In genomic region chr1:178661556-178661955, GRCm38 (mm10) we compare ENCODE assay signal across 20 mouse cellular contexts.
A peak's percentile ranks its signal among the peaks of the same experiment; 100 is the strongest.
DNase-seq lines count a peak whose midpoint lies in the region; ATAC-seq and TF ChIP-seq lines count a peak whose summit lies in the region.
"Had no signal": no experiment of that assay in that cellular context is flagged by ENCODE, and none has a peak within 500 bp of the region (broad histone marks: within the 10 kb centered on the region; RNA-seq: fewer than 3 reads in every experiment).

No protein-coding gene starts in this region.

- peak; percentile 88 for ATAC-seq in heart, embryonic 12.5 days (ENCODE audit: insufficient number of reproducible peaks, low FRiP score)
- peak; percentile 73; the same call in 1 of the 2 replicates for ATAC-seq in intestine, embryonic 14.5 days (replicated peaks; ENCODE audit: low FRiP score, low TSS enrichment, low read depth)
- ATAC-seq in intestine, postnatal 0 days = no peak
- ATAC-seq in neural tube, embryonic 15.5 days (ENCODE audit: low FRiP score) = no peak
- ATAC-seq: activated CD4-positive, CD25-positive, alpha-beta regulatory T cell, adult 4 months; forebrain, embryonic 13.5 days had no signal

- no peak for DNase-seq in heart, adult 9 months (ENCODE audit: low spot score in 2 of 2)
- no peak for DNase-seq in intestine, embryonic 14.5 days (ENCODE audit: low spot score)
- DNase-seq in neural tube, embryonic 10.5 days (ENCODE audit: extremely low spot score, low spot score) = peak; percentile 23
- DNase-seq in mesoderm, embryonic 11.5 days (ENCODE audit: low read depth, low spot score) = peak; percentile 63
- DNase-seq in layer of hippocampus, adult 18-20 months (ENCODE audit: low spot score in 2 of 2) = no peak
- DNase-seq: adrenal gland, postnatal 10 days; gastrocnemius, postnatal 14 days; kidney, adult 9 months; liver, embryonic 13.5 days; midbrain, embryonic 14.5 days; right cerebral cortex, postnatal 25 days had no signal

- TF ChIP-seq CTCF in intestine, postnatal 0 days (IDR thresholded peaks at IDR 0.05; ENCODE audit: low read depth) = no peak

- H3K4me1 ChIP-seq in heart, embryonic 12.5 days (replicated peaks) = peaks cover 70% of the 10 kb centered on the region
- peaks cover 15% of the 10 kb centered on the region; the same call in 1 of the 2 replicates for H3K4me1 ChIP-seq in intestine, embryonic 14.5 days (replicated peaks; ENCODE audit: control insufficient read depth, insufficient read depth, low read length)
- no peaks in the 10 kb centered on the region for H3K4me1 ChIP-seq in intestine, postnatal 0 days (replicated peaks; ENCODE audit: control insufficient read depth, insufficient read depth, low read length)
- H3K4me1 ChIP-seq in neural tube, embryonic 15.5 days = peaks cover 5% of the 10 kb centered on the region; the same call in 1 of the 2 replicates
- H3K4me1 ChIP-seq: forebrain, embryonic 13.5 days; liver, embryonic 13.5 days had no signal

- H3K36me3 ChIP-seq in heart, embryonic 12.5 days = no peaks in the 10 kb centered on the region
- no peaks in the 10 kb centered on the region for H3K36me3 ChIP-seq in intestine, embryonic 14.5 days (ENCODE audit: control insufficient read depth, insufficient read depth, low read length)
- no peaks in the 10 kb centered on the region for H3K36me3 ChIP-seq in intestine, postnatal 0 days (ENCODE audit: control insufficient read depth, insufficient read depth)
- H3K36me3 ChIP-seq in neural tube, embryonic 15.5 days = no peaks in the 10 kb centered on the region
- H3K36me3 ChIP-seq: G1E; limb, embryonic 13.5 days; liver, embryonic 13.5 days; lung, embryonic 15.5 days had no signal

- H3K9me3 ChIP-seq in heart, embryonic 12.5 days (replicated peaks) = no peaks in the 10 kb centered on the region
- H3K9me3 ChIP-seq in intestine, embryonic 14.5 days (ENCODE audit: control insufficient read depth, low read length) = no peaks in the 10 kb centered on the region
- H3K9me3 ChIP-seq in intestine, postnatal 0 days (ENCODE audit: control insufficient read depth) = no peaks in the 10 kb centered on the region
- H3K9me3 ChIP-seq in neural tube, embryonic 15.5 days (replicated peaks) = no peaks in the 10 kb centered on the region
- H3K9me3 ChIP-seq: forebrain, embryonic 13.5 days; G1E; limb, embryonic 13.5 days; liver, embryonic 13.5 days; lung, embryonic 15.5 days had no signal

- H3K27ac ChIP-seq in heart, embryonic 12.5 days (ENCODE audit: poor library complexity, severe bottlenecking) = peak overlapping the region; percentile 82
- no peak overlapping the region for H3K27ac ChIP-seq in intestine, embryonic 14.5 days (ENCODE audit: low read depth)
- H3K27ac ChIP-seq in intestine, postnatal 0 days (ENCODE audit: low read depth, low read length) = no peak overlapping the region
- H3K27ac ChIP-seq in neural tube, embryonic 15.5 days (replicated peaks) = no peak overlapping the region
- H3K27ac ChIP-seq: forebrain, embryonic 13.5 days; limb, embryonic 13.5 days; liver, embryonic 13.5 days; lung, embryonic 15.5 days had no signal

- H3K9ac ChIP-seq in heart, embryonic 12.5 days = no peak overlapping the region
- H3K9ac ChIP-seq in intestine, embryonic 14.5 days (ENCODE audit: low read length) = no peak overlapping the region
- H3K9ac ChIP-seq in intestine, postnatal 0 days (ENCODE audit: low read depth, low read length) = no peak overlapping the region
- H3K9ac ChIP-seq in neural tube, embryonic 15.5 days (replicated peaks) = no peak overlapping the region
- H3K9ac ChIP-seq: forebrain, embryonic 13.5 days; limb, embryonic 13.5 days; liver, embryonic 13.5 days; lung, embryonic 15.5 days had no signal

- H3K4me3 ChIP-seq in heart, embryonic 12.5 days = no peak overlapping the region
- no peak overlapping the region for H3K4me3 ChIP-seq in intestine, embryonic 14.5 days (ENCODE audit: low read depth, low read length)
- no peak overlapping the region for H3K4me3 ChIP-seq in intestine, postnatal 0 days (ENCODE audit: low read depth, low read length)
- H3K4me3 ChIP-seq in neural tube, embryonic 15.5 days (replicated peaks) = no peak overlapping the region
- H3K4me3 ChIP-seq: forebrain, embryonic 13.5 days; limb, embryonic 13.5 days; liver, embryonic 13.5 days; lung, embryonic 15.5 days; myocyte had no signal

- H3K4me2 ChIP-seq in heart, embryonic 12.5 days = peak overlapping the region; percentile 41; the same call in 1 of the 2 replicates
- no peak overlapping the region for H3K4me2 ChIP-seq in intestine, embryonic 14.5 days (ENCODE audit: low read length)
- no peak overlapping the region for H3K4me2 ChIP-seq in intestine, postnatal 0 days (replicated peaks; ENCODE audit: low read depth)
- no peak overlapping the region for H3K4me2 ChIP-seq in neural tube, embryonic 15.5 days
- H3K4me2 ChIP-seq: forebrain, embryonic 13.5 days; limb, embryonic 13.5 days; liver, embryonic 13.5 days; lung, embryonic 15.5 days had no signal

- 3% methylated on average over 5 of the region's 5 CpGs for WGBS in heart, embryonic 12.5 days
- 22% methylated on average over 5 of the region's 5 CpGs for WGBS in intestine, embryonic 14.5 days
- whole genome bisulfite sequencing in intestine, postnatal 0 days = 38% methylated on average over 5 of the region's 5 CpGs
- 63% methylated on average over 5 of the region's 5 CpGs for WGBS in neural tube, embryonic 15.5 days

- H3K27me3 ChIP-seq in heart, embryonic 12.5 days (replicated peaks) = no peaks in the 10 kb centered on the region
- H3K27me3 ChIP-seq in intestine, embryonic 14.5 days (replicated peaks; ENCODE audit: control insufficient read depth, insufficient read depth, low read length) = no peaks in the 10 kb centered on the region
- H3K27me3 ChIP-seq in intestine, postnatal 0 days (replicated peaks; ENCODE audit: control insufficient read depth, insufficient read depth, low read length) = no peaks in the 10 kb centered on the region
- H3K27me3 ChIP-seq in neural tube, embryonic 15.5 days (replicated peaks) = no peaks in the 10 kb centered on the region
- H3K27me3 ChIP-seq: forebrain, embryonic 13.5 days; liver, embryonic 13.5 days; lung, embryonic 15.5 days had no signal

Comparison
In these comparisons a context has a peak if more than half of its experiments do, and no peak if none do; other contexts are left out.
1. ATAC-seq: peak in heart, embryonic 12.5 days (single experiment) and intestine, embryonic 14.5 days (single experiment); none in intestine, postnatal 0 days (single experiment) and neural tube, embryonic 15.5 days (single experiment).
2. DNase-seq: peak in neural tube, embryonic 10.5 days (single experiment) and mesoderm, embryonic 11.5 days (single experiment); none in heart, adult 9 months (0 of 2), intestine, embryonic 14.5 days (single experiment) and layer of hippocampus, adult 18-20 months (0 of 2).